Mouse (Mus musculus): Measurements from ENCODE around the gene Atg9a. TPM values are rescaled to one million over a fixed set of nuclear protein-coding genes. Genes with fewer than 3 reads are reported as not detected.
A peak's percentile ranks its signal among the peaks of the same experiment; 100 is the strongest.

Gene Atg9a
- polyA plus RNA-seq, 1 experiment from 2014 or later: 63.6 TPM

- no peak overlapping the region for H3K9ac ChIP-seq (replicated peaks)
- peaks cover 80% of the 10 kb centered on the region for H3K36me3 ChIP-seq
- H3K4me1 ChIP-seq: peaks cover 11% of the 10 kb centered on the region
- no peak overlapping the region for H3K4me3 ChIP-seq (replicated peaks)
- no peaks in the 10 kb centered on the region for H3K27me3 ChIP-seq (replicated peaks)
- H3K4me2 ChIP-seq: no peak overlapping the region
- no peak for ATAC-seq (ENCODE audit: low FRiP score)
- H3K9me3 ChIP-seq (replicated peaks): no peaks in the 10 kb centered on the region
- 94% methylated on average over 11 of the region's 11 CpGs for WGBS
- no peak overlapping the region for H3K27ac ChIP-seq (replicated peaks)
Observed at GRCm38 (mm10) chr1:75185495-75185894, 6.5 kb downstream of the Atg9a start.

GRCm38 (mm10) chr1:75182160-75182559 lies 9.8 kb downstream of the Atg9a start:
- H3K36me3 ChIP-seq: peaks cover 68% of the 10 kb centered on the region

GRCm38 (mm10) chr1:75181377-75181870 lies 10.6 kb downstream of the Atg9a start:
- no peak overlapping the region for H3K4me3 ChIP-seq (replicated peaks)
- peaks cover 64% of the 10 kb centered on the region for H3K36me3 ChIP-seq
- H3K9me3 ChIP-seq (replicated peaks): no peaks in the 10 kb centered on the region
- H3K27me3 ChIP-seq (replicated peaks): no peaks in the 10 kb centered on the region
- no peak overlapping the region for H3K27ac ChIP-seq (replicated peaks)
- H3K9ac ChIP-seq (replicated peaks): no peak overlapping the region
- no peak overlapping the region for H3K4me2 ChIP-seq
- 84% methylated on average over 4 of the region's 4 CpGs for WGBS
- H3K4me1 ChIP-seq: peaks cover 30% of the 10 kb centered on the region
- ATAC-seq (ENCODE audit: low FRiP score): no peak

More at GRCm38 (mm10) chr1:75182160-75182559, 9.8 kb downstream of the Atg9a start:
- Histone ChIP-seq H3K27ac (replicated peaks) (no peak overlapping the region), H3K9me3 (replicated peaks) (no peaks in the 10 kb centered on the region), H3K4me3 (replicated peaks) (no peak overlapping the region), H3K27me3 (replicated peaks) (no peaks in the 10 kb centered on the region), H3K9ac (replicated peaks) (no peak overlapping the region), H3K4me2 (no peak overlapping the region), H3K4me1 (peaks cover 30% of the 10 kb centered on the region)
- ATAC-seq (ENCODE audit: low FRiP score): no peak
- WGBS: 77% methylated on average over 4 of the region's 4 CpGs

GRCm38 (mm10) chr1:75180741-75181140 lies 11.3 kb downstream of the Atg9a start:
- no peaks in the 10 kb centered on the region for H3K27me3 ChIP-seq (replicated peaks)
- H3K27ac ChIP-seq (replicated peaks): no peak overlapping the region
- WGBS: 39% methylated on average over 6 of the region's 7 CpGs
- peak overlapping the region; percentile 67 for H3K4me3 ChIP-seq (replicated peaks)
- peaks cover 64% of the 10 kb centered on the region for H3K36me3 ChIP-seq
- no peak overlapping the region for H3K9ac ChIP-seq (replicated peaks)
- H3K4me2 ChIP-seq: peak overlapping the region; percentile 100
- H3K4me1 ChIP-seq: peaks cover 30% of the 10 kb centered on the region
- ATAC-seq (ENCODE audit: low FRiP score): no peak
- no peaks in the 10 kb centered on the region for H3K9me3 ChIP-seq (replicated peaks)

- peak; percentile 94 for ATAC-seq (ENCODE audit: low FRiP score)
- peak within 1 kb of the TSS; percentile 67 for H3K4me3 ChIP-seq (replicated peaks)
- under 1% methylated on average over 31 of the region's 31 CpGs for WGBS
- H3K4me1 ChIP-seq: peaks cover 30% of the 10 kb centered on the region
- peaks cover 64% of the 10 kb centered on the region for H3K36me3 ChIP-seq
- peak within 1 kb of the TSS; percentile 74 for H3K27ac ChIP-seq (replicated peaks)
- no peaks in the 10 kb centered on the region for H3K9me3 ChIP-seq (replicated peaks)
- H3K9ac ChIP-seq (replicated peaks): peak within 1 kb of the TSS; percentile 69
- H3K27me3 ChIP-seq (replicated peaks): no peaks in the 10 kb centered on the region
- peak within 1 kb of the TSS; percentile 100 for H3K4me2 ChIP-seq
Observed at GRCm38 (mm10) chr1:75180105-75180590, 11.8 kb downstream of the Atg9a start, which contains the start of gene Abcb6. Abcb6 (minus strand) TSS chr1:75180392.

- H3K36me3 ChIP-seq: peaks cover 64% of the 10 kb centered on the region
- 7% methylated on average over 23 of the region's 23 CpGs for WGBS
- no peaks in the 10 kb centered on the region for H3K27me3 ChIP-seq (replicated peaks)
- H3K4me1 ChIP-seq: peaks cover 30% of the 10 kb centered on the region
- peak overlapping the region; percentile 74 for H3K27ac ChIP-seq (replicated peaks)
- peak overlapping the region; percentile 100 for H3K4me2 ChIP-seq
- ATAC-seq (ENCODE audit: low FRiP score): peak; percentile 48
- peak overlapping the region; percentile 69 for H3K9ac ChIP-seq (replicated peaks)
- H3K4me3 ChIP-seq (replicated peaks): peak overlapping the region; percentile 67
- no peaks in the 10 kb centered on the region for H3K9me3 ChIP-seq (replicated peaks)
Observed at GRCm38 (mm10) chr1:75179334-75180104, 12.5 kb downstream of the Atg9a start.

GRCm38 (mm10) chr1:75168472-75169464 lies 23.2 kb downstream of the Atg9a start, which contains the start of gene Zfand2b:
Zfand2b (plus strand) TSS chr1:75168646.
- Histone ChIP-seq H3K27ac (replicated peaks) (peak within 1 kb of the TSS; percentile 96), H3K36me3 (peaks cover 36% of the 10 kb centered on the region), H3K9me3 (replicated peaks) (no peaks in the 10 kb centered on the region), H3K4me1 (peaks cover 21% of the 10 kb centered on the region), H3K4me2 (peak within 1 kb of the TSS; percentile 79), H3K4me3 (replicated peaks) (peak within 1 kb of the TSS; percentile 89), H3K9ac (replicated peaks) (peak within 1 kb of the TSS; percentile 83), H3K27me3 (replicated peaks) (no peaks in the 10 kb centered on the region)
- peak; percentile 97 for ATAC-seq (ENCODE audit: low FRiP score)
- under 1% methylated on average over 52 of the region's 59 CpGs for WGBS

GRCm38 (mm10) chr1:75168093-75168471 lies 23.9 kb downstream of the Atg9a start:
- Histone ChIP-seq H3K4me3 (replicated peaks) (peak overlapping the region; percentile 89), H3K4me2 (peak overlapping the region; percentile 79), H3K27me3 (replicated peaks) (no peaks in the 10 kb centered on the region), H3K4me1 (peaks cover 21% of the 10 kb centered on the region), H3K36me3 (peaks cover 30% of the 10 kb centered on the region), H3K9ac (replicated peaks) (peak overlapping the region; percentile 83; the same call in 1 of the 2 replicates), H3K27ac (replicated peaks) (peak overlapping the region; percentile 96), H3K9me3 (replicated peaks) (no peaks in the 10 kb centered on the region)
- WGBS: 9% methylated on average over 7 of the region's 7 CpGs
- peak; percentile 56 for ATAC-seq (ENCODE audit: low FRiP score)

GRCm38 (mm10) chr1:75160256-75160617 lies 31.8 kb downstream of the Atg9a start:
- 92% methylated on average over 4 of the region's 4 CpGs for WGBS
- Histone ChIP-seq H3K9ac (replicated peaks) (no peak overlapping the region), H3K4me1 (no peaks in the 10 kb centered on the region), H3K4me2 (no peak overlapping the region), H3K9me3 (replicated peaks) (no peaks in the 10 kb centered on the region), H3K27me3 (replicated peaks) (no peaks in the 10 kb centered on the region), H3K27ac (replicated peaks) (no peak overlapping the region), H3K4me3 (replicated peaks) (no peak overlapping the region), H3K36me3 (no peaks in the 10 kb centered on the region)
- ATAC-seq (ENCODE audit: low FRiP score): no peak

- Histone ChIP-seq H3K4me2 (no peak overlapping the region), H3K27ac (replicated peaks) (no peak overlapping the region), H3K4me1 (no peaks in the 10 kb centered on the region), H3K4me3 (replicated peaks) (no peak overlapping the region), H3K9ac (replicated peaks) (no peak overlapping the region), H3K9me3 (replicated peaks) (no peaks in the 10 kb centered on the region), H3K36me3 (no peaks in the 10 kb centered on the region), H3K27me3 (replicated peaks) (no peaks in the 10 kb centered on the region)
- no peak for ATAC-seq (ENCODE audit: low FRiP score)
- whole genome bisulfite sequencing: 83% methylated on average over 5 of the region's 5 CpGs
Observed at GRCm38 (mm10) chr1:75159540-75160255, 32.3 kb downstream of the Atg9a start.

GRCm38 (mm10) chr1:75158990-75159389 lies 33.0 kb downstream of the Atg9a start:
- ATAC-seq (ENCODE audit: low FRiP score): no peak
- H3K27ac ChIP-seq (replicated peaks): no peak overlapping the region
- H3K9me3 ChIP-seq (replicated peaks): no peaks in the 10 kb centered on the region
- no peak overlapping the region for H3K4me3 ChIP-seq (replicated peaks)
- H3K27me3 ChIP-seq (replicated peaks): no peaks in the 10 kb centered on the region
- no peaks in the 10 kb centered on the region for H3K36me3 ChIP-seq
- H3K4me2 ChIP-seq: no peak overlapping the region
- no peaks in the 10 kb centered on the region for H3K4me1 ChIP-seq
- no peak overlapping the region for H3K9ac ChIP-seq (replicated peaks)
